Mouse (Mus musculus): ENCODE data around the gene Slc41a2.
A peak's percentile ranks its signal among the peaks of the same experiment; 100 is the strongest.

Gene Slc41a2

DNA sequence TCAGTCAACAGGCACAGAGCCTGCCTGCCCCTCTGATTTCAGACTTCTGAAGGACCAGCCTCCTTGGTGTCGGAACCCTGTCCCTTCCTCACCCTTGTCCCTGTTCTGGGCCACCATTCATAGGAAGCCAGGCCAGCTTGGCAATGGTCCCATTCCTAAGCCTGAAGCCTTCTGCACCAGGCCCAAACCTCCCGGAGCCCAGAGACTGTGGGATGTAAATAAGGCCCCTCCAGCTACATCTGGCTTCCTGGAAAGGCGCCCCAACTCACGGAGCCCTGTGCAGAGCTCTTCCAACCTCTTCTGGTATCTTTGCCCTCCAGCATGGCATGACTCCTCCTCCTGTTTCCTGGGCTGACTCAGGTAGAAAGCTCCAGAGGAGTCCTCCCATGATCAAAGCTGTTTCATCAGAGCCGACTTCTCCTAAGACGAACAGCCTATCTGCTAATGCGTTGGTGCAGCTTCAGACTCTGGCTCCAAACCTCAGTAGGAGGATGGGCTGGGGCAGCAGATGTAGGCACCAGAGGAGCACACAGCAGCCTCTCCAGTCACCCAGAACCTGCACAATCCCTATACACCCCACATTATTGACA lies 153.1 kb downstream of the Slc41a2 start:
- no peak for DNase-seq (ENCODE audit: low spot score)

DNA sequence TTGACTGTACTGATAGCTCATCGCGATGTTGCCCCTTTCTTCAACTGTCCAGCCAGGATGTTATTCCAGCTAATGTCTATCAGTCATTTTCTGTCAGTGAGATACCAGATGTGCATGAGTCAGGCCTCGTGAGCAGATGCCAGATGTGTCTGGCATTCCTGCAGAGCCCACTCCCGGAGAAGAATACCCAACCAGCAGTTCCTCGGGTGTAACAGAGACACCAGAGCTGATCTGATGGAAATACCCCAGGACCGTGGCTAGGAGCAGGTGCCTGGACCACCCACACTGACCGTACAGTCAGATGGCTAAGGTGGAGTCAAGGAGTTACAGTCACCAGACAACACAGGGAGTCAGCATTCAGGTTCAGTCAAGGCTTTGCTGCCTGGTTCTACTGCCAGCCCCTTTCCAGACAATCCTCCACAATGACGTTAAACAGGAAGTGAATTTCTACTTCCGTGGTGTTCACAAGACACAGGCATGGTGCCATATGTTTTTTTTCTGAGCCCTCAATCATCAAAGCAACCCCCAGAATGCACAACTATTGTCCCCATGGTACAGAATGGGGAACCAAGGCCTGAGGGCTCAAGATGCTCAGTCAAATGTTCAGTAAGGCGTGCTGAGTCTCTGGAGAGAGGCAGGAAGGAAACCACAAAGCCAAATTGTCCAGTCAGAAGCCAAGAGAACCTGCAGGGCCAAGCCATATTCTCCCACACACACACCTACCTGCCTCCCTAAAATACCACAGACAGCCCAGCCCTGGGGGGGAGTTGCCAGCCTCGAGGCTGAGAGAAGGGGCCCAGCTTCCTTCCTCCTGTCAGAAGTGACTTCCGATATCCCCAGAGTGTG lies 153.8 kb downstream of the Slc41a2 start:
- DNase-seq (ENCODE audit: low spot score): no peak

DNA sequence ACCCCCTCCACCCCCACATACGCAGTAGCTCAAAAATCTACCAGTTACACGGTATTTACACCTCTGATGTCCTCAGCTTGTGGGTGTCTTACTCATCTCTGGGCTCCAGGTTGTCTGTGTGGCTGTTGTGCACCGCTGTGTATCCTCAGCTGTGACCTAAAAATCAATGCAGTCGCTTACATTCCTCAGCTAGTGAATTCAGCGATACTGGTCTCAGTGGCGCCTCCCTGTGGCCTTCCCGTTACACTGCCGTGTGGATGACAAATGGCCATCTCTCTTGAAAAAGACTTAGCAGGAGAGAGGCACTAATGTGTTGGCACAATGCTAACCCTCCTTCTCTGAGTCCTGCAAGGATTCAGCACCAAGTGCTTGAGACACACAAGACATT lies 155.1 kb downstream of the Slc41a2 start:
- peak; percentile 75 for DNase-seq (ENCODE audit: low spot score)

DNA sequence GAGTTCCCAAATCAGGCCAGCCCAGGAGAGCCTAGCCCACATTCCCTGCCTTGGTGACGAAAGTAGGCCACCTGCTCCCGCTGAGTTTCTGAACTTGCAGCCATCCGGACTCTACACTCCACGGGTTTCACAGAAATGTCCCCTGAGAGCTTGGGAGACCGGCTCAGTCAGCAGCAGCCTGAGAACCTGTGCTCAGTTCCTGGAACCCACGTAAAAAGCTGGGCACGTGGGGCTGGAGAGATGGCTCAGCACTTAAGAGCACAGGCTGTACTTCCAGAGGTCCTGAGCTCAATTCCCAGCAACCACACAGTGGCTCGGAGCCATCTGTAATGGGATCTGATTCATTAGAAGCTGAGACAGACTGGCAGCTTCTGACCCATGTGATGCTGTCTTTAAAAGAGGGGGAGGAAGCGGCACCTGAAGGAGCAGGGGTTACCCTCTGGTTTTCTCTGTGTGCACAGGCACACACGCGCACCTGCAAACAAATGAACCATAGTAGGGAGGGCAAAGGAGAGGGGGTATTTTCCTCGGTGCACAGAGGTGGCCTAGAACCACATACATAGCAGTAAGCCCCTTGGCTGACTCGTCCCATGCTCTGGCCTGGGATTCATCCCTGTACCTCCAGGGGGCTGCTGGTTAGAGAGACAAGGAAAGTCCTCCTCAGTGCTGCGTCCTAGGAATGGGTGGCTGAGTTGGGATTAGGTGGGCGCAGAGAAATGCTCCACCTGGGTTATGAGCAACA lies 155.7 kb downstream of the Slc41a2 start:
- no peak for DNase-seq (ENCODE audit: low spot score)

Measured in urinary bladder, postnatal 14 days (tissue).